Mouse (Mus musculus): Measurements from ENCODE around the gene Adcyap1r1.

Gene Adcyap1r1

GRCm38 (mm10) chr6:55451771-55452371 is at the start of gene Adcyap1r1:
Adcyap1r1 (plus strand) TSS chr6:55451978.
- DNase-seq, result no peak

- no peak for DNase-seq
Observed at GRCm38 (mm10) chr6:55402041-55402776, 49.6 kb upstream of the Adcyap1r1 start.

GRCm38 (mm10) chr6:55403411-55404309 is 48.1 kb upstream of the Adcyap1r1 start:
- no peak for DNase-seq

GRCm38 (mm10) chr6:55404421-55404990 is 47.3 kb upstream of the Adcyap1r1 start:
- DNase-seq, result no peak

GRCm38 (mm10) chr6:55407345-55407744 is 44.4 kb upstream of the Adcyap1r1 start:
- DNase-seq, result no peak

- no peak for DNase-seq
Observed at GRCm38 (mm10) chr6:55410119-55410775, 41.5 kb upstream of the Adcyap1r1 start.

GRCm38 (mm10) chr6:55410977-55411376 is 40.8 kb upstream of the Adcyap1r1 start:
- DNase-seq, result no peak

GRCm38 (mm10) chr6:55416202-55416601 is 35.6 kb upstream of the Adcyap1r1 start:
- DNase-seq, result no peak

GRCm38 (mm10) chr6:55418746-55419410 is 32.9 kb upstream of the Adcyap1r1 start:
- DNase-seq, result no peak

- no peak for DNase-seq
Observed at GRCm38 (mm10) chr6:55420411-55420810, 31.4 kb upstream of the Adcyap1r1 start.

GRCm38 (mm10) chr6:55420869-55421361 is 30.9 kb upstream of the Adcyap1r1 start:
- DNase-seq, result no peak

GRCm38 (mm10) chr6:55432121-55432520 is 19.7 kb upstream of the Adcyap1r1 start:
- no peak for DNase-seq

GRCm38 (mm10) chr6:55434360-55434759 is 17.4 kb upstream of the Adcyap1r1 start:
- DNase-seq, result no peak

- DNase-seq, result no peak
Observed at GRCm38 (mm10) chr6:55435266-55436159, 16.3 kb upstream of the Adcyap1r1 start.

- no peak for DNase-seq
Observed at GRCm38 (mm10) chr6:55437919-55438318, 13.9 kb upstream of the Adcyap1r1 start.

GRCm38 (mm10) chr6:55438837-55439236 is 12.9 kb upstream of the Adcyap1r1 start:
- DNase-seq, result no peak

GRCm38 (mm10) chr6:55443927-55444688 is 7.7 kb upstream of the Adcyap1r1 start:
- DNase-seq, result no peak

GRCm38 (mm10) chr6:55444721-55445120 is 7.1 kb upstream of the Adcyap1r1 start:
- DNase-seq, result no peak

- DNase-seq, result no peak
Observed at GRCm38 (mm10) chr6:55448199-55448598, 3.6 kb upstream of the Adcyap1r1 start.
